Comparison of ENCODE assay signal across 37 mouse cellular contexts in the genomic region with DNA sequence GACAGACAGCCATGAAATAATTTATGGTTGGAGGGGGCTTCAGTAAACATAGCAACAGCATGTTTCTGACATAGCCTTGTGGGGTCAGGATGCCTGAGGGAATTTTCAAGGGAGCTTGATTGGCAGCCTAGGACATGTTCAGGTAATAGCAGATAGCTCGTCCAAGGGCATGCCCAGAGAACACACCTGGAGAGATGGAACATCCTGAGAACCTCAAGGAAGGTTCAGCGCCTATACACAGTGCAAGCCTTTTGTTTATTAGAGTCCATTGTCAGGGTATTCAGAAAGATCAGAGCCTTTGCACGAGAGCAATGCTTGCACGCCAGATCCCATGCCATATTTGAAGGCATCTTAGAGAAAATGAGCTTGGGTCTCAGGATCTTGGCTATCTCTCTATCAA. TPM values are rescaled to one million over a fixed set of nuclear protein-coding genes. Genes with fewer than 3 reads are reported as not detected.
"Had no signal": no experiment of that assay in that cellular context is flagged by ENCODE, and none has a peak within 500 bp of the region (broad histone marks: within the 10 kb centered on the region; RNA-seq: fewer than 3 reads in every experiment).

No protein-coding gene starts in this region.

- H3K36me3 ChIP-seq: embryonic facial prominence, embryonic 10.5 days; embryonic facial prominence, embryonic 12.5 days; embryonic facial prominence, embryonic 13.5 days; embryonic facial prominence, embryonic 15.5 days; forebrain, embryonic 10.5 days; forebrain, embryonic 12.5 days; forebrain, embryonic 15.5 days had no signal

- H3K9me3 ChIP-seq: embryonic facial prominence, embryonic 10.5 days; embryonic facial prominence, embryonic 12.5 days; embryonic facial prominence, embryonic 13.5 days; embryonic facial prominence, embryonic 15.5 days; forebrain, embryonic 10.5 days; forebrain, embryonic 12.5 days; forebrain, embryonic 13.5 days; forebrain, embryonic 15.5 days had no signal

- ATAC-seq: forebrain, embryonic 13.5 days; forebrain, embryonic 14.5 days; forebrain, embryonic 15.5 days; forebrain, embryonic 16.5 days; forebrain, postnatal 0 days had no signal

- DNase-seq: cerebellum, adult 2 months; cerebellum, adult 8-10 months; cerebellum, adult 9-10 months; cerebellum, adult 9-11 months; cerebellum, postnatal 10 days; cerebellum, postnatal 14 days; cerebellum, postnatal 25 days; cerebellum, postnatal 36 days; embryo, embryonic 11 days; forebrain, postnatal 0 days; gastrocnemius, adult 2 months; gastrocnemius, postnatal 10 days; gastrocnemius, postnatal 14 days; gastrocnemius, postnatal 25 days; gastrocnemius, postnatal 36 days; heart, adult 18-20 months; heart, adult 2 months had no signal

- H3K4me1 ChIP-seq: embryonic facial prominence, embryonic 10.5 days; embryonic facial prominence, embryonic 12.5 days; embryonic facial prominence, embryonic 13.5 days; embryonic facial prominence, embryonic 15.5 days; forebrain, embryonic 10.5 days; forebrain, embryonic 13.5 days; forebrain, embryonic 15.5 days had no signal

- H3K4me2 ChIP-seq: embryonic facial prominence, embryonic 12.5 days; embryonic facial prominence, embryonic 13.5 days; embryonic facial prominence, embryonic 15.5 days; forebrain, embryonic 12.5 days; forebrain, embryonic 13.5 days; forebrain, embryonic 15.5 days had no signal

- H3K27ac ChIP-seq: embryonic facial prominence, embryonic 10.5 days; embryonic facial prominence, embryonic 12.5 days; embryonic facial prominence, embryonic 13.5 days; embryonic facial prominence, embryonic 15.5 days; forebrain, embryonic 10.5 days; forebrain, embryonic 12.5 days; forebrain, embryonic 13.5 days; forebrain, embryonic 15.5 days; gastrocnemius, adult 2 months; heart, adult 2 months had no signal

- H3K9ac ChIP-seq: embryonic facial prominence, embryonic 12.5 days; embryonic facial prominence, embryonic 13.5 days; embryonic facial prominence, embryonic 15.5 days; forebrain, embryonic 12.5 days; forebrain, embryonic 13.5 days; forebrain, embryonic 15.5 days; forebrain, postnatal 0 days had no signal

- H3K4me3 ChIP-seq: embryonic facial prominence, embryonic 10.5 days; embryonic facial prominence, embryonic 12.5 days; embryonic facial prominence, embryonic 13.5 days; embryonic facial prominence, embryonic 15.5 days; erythroblast, embryonic 14.5 days; forebrain, embryonic 10.5 days; forebrain, embryonic 12.5 days; forebrain, embryonic 13.5 days; forebrain, embryonic 15.5 days; gastrocnemius, adult 2 months; heart, adult 2 months had no signal

- H3K27me3 ChIP-seq: embryonic facial prominence, embryonic 12.5 days; embryonic facial prominence, embryonic 13.5 days; embryonic facial prominence, embryonic 15.5 days; forebrain, embryonic 12.5 days; forebrain, embryonic 13.5 days; forebrain, embryonic 15.5 days had no signal

RNA-seq across cellular contexts. Expression of gene Scp2d1, which starts 47.8 kb away (rescaled TPM):
- total RNA-seq: common myeloid progenitor, adult 5-6 weeks; gastrocnemius, adult 18-20 months; gastrocnemius, adult 2 months; gastrocnemius, adult 8-10 months; gastrocnemius, postnatal 10 days; gastrocnemius, postnatal 14 days; gastrocnemius, postnatal 25 days; gastrocnemius, postnatal 36 days; gastrocnemius, postnatal 4 days; granulocyte monocyte progenitor cell, adult 5-6 weeks; heart, adult 18-20 months; heart, adult 2 months had no signal
- polyA plus RNA-seq: cerebellum, adult 2 months; cortical plate, adult 2 months; embryonic facial prominence, embryonic 10.5 days; embryonic facial prominence, embryonic 11.5 days; embryonic facial prominence, embryonic 12.5 days; embryonic facial prominence, embryonic 13.5 days; embryonic facial prominence, embryonic 14.5 days; embryonic facial prominence, embryonic 15.5 days; erythroblast, embryonic 14.5 days; forebrain, embryonic 10.5 days; forebrain, embryonic 11.5 days; forebrain, embryonic 12.5 days; forebrain, embryonic 13.5 days; forebrain, embryonic 14.5 days; forebrain, embryonic 15.5 days; forebrain, embryonic 16.5 days; forebrain, postnatal 0 days; heart, adult 2 months had no signal
